Mouse (Mus musculus) heart, embryonic 11.5 days (tissue): ENCODE measurements at regions not wholly inside any gene's neighbourhood (a gene's known extent, or its start where the extent isn't known, plus 50 kb on each side); places are given as distances from the start of the nearest gene placed in this dataset.

Experiments used
- ATAC-seq: fragments of 200-750 bp; cut with Nextera tagmentation; replicated peaks from 2 replicates; pipeline ENCODE4 v1.8.0; 2017; ENCODE audit warnings: moderate library complexity; ENCODE audit not compliant: insufficient number of reproducible peaks, low FRiP score, low TSS enrichment
- H3K27ac ChIP-seq: fragments of 300-500 bp; sonication (generic); 2 replicates; pipeline ENCODE4 v1.5.1; 2014; ENCODE audit warnings: mild to moderate bottlenecking, low read depth, low read length
- H3K27me3 ChIP-seq: fragments of 300-500 bp; sonication (generic); 2 replicates; pipeline ENCODE4 v1.6.1; 2014; ENCODE audit warnings: mild to moderate bottlenecking, low read length, mixed read lengths; ENCODE audit not compliant: control insufficient read depth, insufficient read depth
- H3K36me3 ChIP-seq: fragments of 300-500 bp; sonication (generic); 2 replicates; pipeline ENCODE4 v1.6.1; 2014; ENCODE audit warnings: mild to moderate bottlenecking, low read length, moderate library complexity, mixed read lengths; ENCODE audit not compliant: control insufficient read depth, insufficient read depth
- H3K4me1 ChIP-seq: fragments of 300-500 bp; sonication (generic); 2 replicates; pipeline ENCODE4 v1.6.1; 2014; ENCODE audit warnings: low read length; ENCODE audit not compliant: control insufficient read depth, insufficient read depth
- H3K4me2 ChIP-seq: fragments of 300-500 bp; sonication (generic); 2 replicates; pipeline ENCODE4 v1.6.1; 2014; ENCODE audit warnings: mild to moderate bottlenecking, moderate library complexity
- H3K4me3 ChIP-seq: fragments of 300-500 bp; sonication (generic); 2 replicates; pipeline ENCODE4 v1.5.1; 2014; ENCODE audit warnings: low read depth, low read length
- H3K9ac ChIP-seq: fragments of 300-500 bp; sonication (generic); 2 replicates; pipeline ENCODE4 v1.6.1; 2014; ENCODE audit warnings: mild to moderate bottlenecking, low read depth, low read length, moderate library complexity
- H3K9me3 ChIP-seq: fragments of 300-500 bp; sonication (generic); replicated peaks from 2 replicates; pipeline ENCODE4 v1.6.1; 2016; ENCODE audit warnings: low read length; ENCODE audit not compliant: control insufficient read depth
- WGBS: fragments of 180-500 bp; shearing (Covaris S2); extraction: QIAGEN DNeasy Blood & Tissue Kit; methylation state at CpG from one replicate; pipeline ENCODE4 v1.1.7; 2014; ENCODE audit not compliant: insufficient replicate concordance; 5-methylcytosine and 5-hydroxymethylcytosine counted together

DNA sequence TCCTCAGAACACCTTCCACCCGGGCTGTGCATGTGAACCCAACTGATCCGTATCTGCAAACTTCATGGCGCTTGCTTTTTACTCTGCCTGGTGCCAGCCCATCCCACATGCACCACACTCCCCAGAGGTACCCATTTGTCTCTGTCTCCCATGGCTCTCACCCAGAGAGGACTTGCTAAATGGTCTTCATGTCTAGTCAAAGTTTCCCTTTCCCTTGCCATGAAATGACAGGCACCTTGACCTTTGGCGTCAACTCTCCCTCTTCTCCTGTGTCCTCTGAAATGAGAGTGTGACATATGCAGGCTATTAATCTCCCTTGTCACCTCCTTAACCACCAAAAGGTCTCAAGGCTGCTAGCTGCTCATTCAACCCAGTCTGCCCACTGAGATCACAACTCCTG, 373.2 kb upstream of the Fam19a5 start:
- Histone ChIP-seq H3K4me3 (no peak overlapping the region), H3K4me2 (no peak overlapping the region), H3K27me3 (no peaks in the 10 kb centered on the region), H3K9ac (no peak overlapping the region), H3K4me1 (no peaks in the 10 kb centered on the region), H3K36me3 (no peaks in the 10 kb centered on the region), H3K9me3 (no peaks in the 10 kb centered on the region), H3K27ac (no peak overlapping the region)
- no peak for ATAC-seq
- WGBS: 39% methylated on average over 4 of the region's 4 CpGs

DNA sequence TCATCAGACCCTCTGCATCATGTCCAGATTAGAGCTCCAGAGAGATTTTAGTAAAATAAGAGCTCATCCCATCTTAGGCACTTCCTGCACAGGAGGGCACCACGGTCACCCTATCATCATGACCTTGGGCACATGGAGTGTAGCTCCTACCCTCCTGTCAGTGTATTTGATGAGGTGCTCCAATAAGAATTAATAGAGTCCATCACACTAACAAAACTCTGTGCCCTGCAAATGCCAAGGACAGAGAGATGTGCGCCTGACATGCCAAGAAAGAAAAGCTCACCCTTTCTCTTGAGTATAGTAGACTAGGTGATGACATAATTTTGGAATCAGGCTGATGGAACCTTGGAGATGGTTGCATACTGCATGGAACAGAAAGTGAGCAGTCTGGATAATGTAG, 371.0 kb upstream of the Fam19a5 start:
- H3K27me3 ChIP-seq: no peaks in the 10 kb centered on the region
- H3K4me2 ChIP-seq: no peak overlapping the region
- no peaks in the 10 kb centered on the region for H3K36me3 ChIP-seq
- no peaks in the 10 kb centered on the region for H3K9me3 ChIP-seq
- H3K9ac ChIP-seq: no peak overlapping the region
- no peak for ATAC-seq
- no peaks in the 10 kb centered on the region for H3K4me1 ChIP-seq
- H3K4me3 ChIP-seq: no peak overlapping the region
- no peak overlapping the region for H3K27ac ChIP-seq
- WGBS: 81% methylated on average over 2 of the region's 2 CpGs

DNA sequence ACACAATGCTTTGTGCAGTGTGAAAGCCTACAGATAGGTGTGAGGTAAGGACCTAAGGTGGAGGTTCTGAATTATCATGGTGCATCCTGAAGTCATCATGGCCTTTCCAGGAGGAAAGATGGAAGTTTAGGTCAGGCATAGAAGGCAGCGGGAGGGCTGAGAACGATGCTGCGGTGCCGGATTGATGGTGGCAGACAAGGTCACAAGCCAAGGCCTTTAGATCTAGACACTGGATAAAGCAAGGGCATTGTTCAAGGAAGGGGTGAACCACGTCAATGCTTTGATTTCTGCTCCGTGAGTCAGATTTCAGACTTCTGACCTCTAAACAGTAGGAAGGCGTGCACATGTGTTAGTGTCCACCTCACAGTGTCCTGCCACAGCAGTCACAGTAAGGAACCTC, 365.5 kb upstream of the Fam19a5 start:
- no peak overlapping the region for H3K4me2 ChIP-seq
- H3K27ac ChIP-seq: no peak overlapping the region
- H3K27me3 ChIP-seq: no peaks in the 10 kb centered on the region
- no peak for ATAC-seq
- 83% methylated on average over 7 of the region's 7 CpGs for WGBS
- H3K9ac ChIP-seq: no peak overlapping the region
- H3K4me1 ChIP-seq: no peaks in the 10 kb centered on the region
- H3K9me3 ChIP-seq: no peaks in the 10 kb centered on the region
- no peaks in the 10 kb centered on the region for H3K36me3 ChIP-seq
- H3K4me3 ChIP-seq: no peak overlapping the region

DNA sequence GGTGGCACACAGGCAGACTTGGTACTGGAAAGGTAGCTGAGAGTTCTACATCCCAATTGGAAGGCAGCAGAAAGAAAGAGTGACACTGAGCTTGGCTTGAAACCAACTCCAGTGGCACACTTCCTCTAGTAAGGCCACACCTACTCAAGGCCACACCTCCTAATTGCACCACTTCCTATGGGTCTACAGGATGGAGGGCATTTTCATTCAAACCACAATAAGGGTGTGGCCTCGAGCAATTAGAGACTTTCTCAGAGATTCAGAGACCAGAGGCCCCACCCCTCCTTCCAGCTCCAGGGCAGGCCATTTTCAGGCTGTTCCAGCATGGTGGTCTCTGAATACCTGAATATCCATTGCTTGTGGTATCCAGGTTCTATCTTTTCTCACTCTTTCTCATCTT, 363.3 kb upstream of the Fam19a5 start:
- no peaks in the 10 kb centered on the region for H3K36me3 ChIP-seq
- 71% methylated on average over 1 of the region's 1 CpGs for WGBS
- H3K27me3 ChIP-seq: no peaks in the 10 kb centered on the region
- H3K4me1 ChIP-seq: no peaks in the 10 kb centered on the region
- no peaks in the 10 kb centered on the region for H3K9me3 ChIP-seq
- H3K4me3 ChIP-seq: no peak overlapping the region
- H3K9ac ChIP-seq: no peak overlapping the region
- no peak overlapping the region for H3K27ac ChIP-seq
- no peak for ATAC-seq
- no peak overlapping the region for H3K4me2 ChIP-seq

DNA sequence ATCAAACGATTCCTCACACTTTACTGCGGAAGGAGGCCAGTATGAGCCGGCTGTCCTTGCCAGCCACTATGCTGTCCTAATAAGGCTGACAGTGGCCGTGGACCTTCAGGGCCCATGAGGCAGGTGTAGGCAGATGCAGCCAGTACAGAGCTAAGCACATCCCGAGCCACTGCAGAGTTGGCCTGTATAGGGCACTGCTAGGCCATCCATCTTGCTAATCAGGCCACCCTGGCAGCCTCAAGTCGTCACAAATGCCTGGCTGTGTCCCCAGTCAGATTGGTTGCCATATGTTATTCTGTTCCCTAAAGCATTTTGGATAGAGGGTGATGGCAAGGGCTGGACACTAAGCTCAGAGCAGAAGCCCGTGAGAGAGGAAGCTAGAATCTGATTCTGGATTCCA, 359.9 kb upstream of the Fam19a5 start:
- no peaks in the 10 kb centered on the region for H3K4me1 ChIP-seq
- no peaks in the 10 kb centered on the region for H3K27me3 ChIP-seq
- no peak overlapping the region for H3K4me2 ChIP-seq
- H3K9me3 ChIP-seq: no peaks in the 10 kb centered on the region
- 65% methylated on average over 7 of the region's 7 CpGs for WGBS
- no peak overlapping the region for H3K27ac ChIP-seq
- H3K4me3 ChIP-seq: no peak overlapping the region
- ATAC-seq: no peak
- H3K36me3 ChIP-seq: no peaks in the 10 kb centered on the region
- no peak overlapping the region for H3K9ac ChIP-seq

DNA sequence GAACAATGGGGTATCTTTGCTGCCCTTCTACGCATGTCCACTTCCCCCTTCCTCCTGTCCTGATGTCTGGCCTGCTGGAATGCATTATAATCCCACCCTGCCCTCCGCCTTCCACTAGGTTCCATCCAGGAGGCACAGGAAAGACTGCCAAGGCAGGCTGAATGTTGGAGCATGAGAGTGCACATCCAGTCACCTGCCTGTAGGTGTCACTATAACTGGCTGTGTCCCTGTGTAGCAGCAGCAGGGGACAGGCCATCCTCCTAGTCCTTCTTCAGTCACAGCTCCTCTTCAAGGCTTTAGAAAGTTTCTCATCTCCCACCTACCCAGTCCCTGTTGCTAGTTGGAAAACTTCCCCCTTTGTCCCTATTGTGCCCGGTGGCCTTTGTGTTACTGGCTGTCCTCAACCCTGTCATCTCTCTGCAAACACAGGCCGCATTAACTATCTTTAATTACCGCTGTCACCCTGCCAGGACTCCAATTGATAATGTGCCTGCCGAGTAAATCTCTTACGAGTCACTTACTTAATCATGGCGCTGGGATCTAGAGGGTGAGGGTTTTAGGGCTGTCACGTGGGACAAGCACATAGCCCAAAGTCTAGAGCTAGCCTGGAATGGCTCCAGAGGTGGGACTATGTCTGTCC, 355.2 kb upstream of the Fam19a5 start:
- no peak for ATAC-seq
- WGBS: 69% methylated on average over 9 of the region's 9 CpGs
- H3K9me3 ChIP-seq: no peaks in the 10 kb centered on the region

DNA sequence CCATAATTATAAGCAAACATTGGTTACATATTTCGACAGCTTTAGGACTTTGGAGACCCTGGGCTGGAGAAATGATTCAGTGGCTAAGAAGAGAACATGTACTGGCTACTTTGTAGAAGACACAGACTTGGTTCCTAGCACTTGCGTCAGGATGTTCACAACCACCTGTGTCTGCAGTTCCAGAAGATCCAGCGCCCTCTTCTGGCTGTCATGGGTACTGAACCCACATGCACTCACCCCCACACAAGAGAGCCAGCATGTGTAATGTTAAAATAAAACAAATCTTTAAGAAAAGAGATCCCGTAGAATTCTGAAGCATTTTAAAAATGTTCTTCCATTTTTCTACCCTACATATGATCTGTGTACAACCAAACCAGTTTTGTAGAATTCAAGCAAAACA, 352.2 kb upstream of the Fam19a5 start:
- ATAC-seq: no peak

More for the DNA sequence above, 355.2 kb upstream of the Fam19a5 start:
- Histone ChIP-seq H3K4me1 (no peaks in the 10 kb centered on the region), H3K4me3 (no peak overlapping the region), H3K4me2 (no peak overlapping the region), H3K36me3 (no peaks in the 10 kb centered on the region), H3K27me3 (no peaks in the 10 kb centered on the region), H3K27ac (no peak overlapping the region), H3K9ac (no peak overlapping the region)

DNA sequence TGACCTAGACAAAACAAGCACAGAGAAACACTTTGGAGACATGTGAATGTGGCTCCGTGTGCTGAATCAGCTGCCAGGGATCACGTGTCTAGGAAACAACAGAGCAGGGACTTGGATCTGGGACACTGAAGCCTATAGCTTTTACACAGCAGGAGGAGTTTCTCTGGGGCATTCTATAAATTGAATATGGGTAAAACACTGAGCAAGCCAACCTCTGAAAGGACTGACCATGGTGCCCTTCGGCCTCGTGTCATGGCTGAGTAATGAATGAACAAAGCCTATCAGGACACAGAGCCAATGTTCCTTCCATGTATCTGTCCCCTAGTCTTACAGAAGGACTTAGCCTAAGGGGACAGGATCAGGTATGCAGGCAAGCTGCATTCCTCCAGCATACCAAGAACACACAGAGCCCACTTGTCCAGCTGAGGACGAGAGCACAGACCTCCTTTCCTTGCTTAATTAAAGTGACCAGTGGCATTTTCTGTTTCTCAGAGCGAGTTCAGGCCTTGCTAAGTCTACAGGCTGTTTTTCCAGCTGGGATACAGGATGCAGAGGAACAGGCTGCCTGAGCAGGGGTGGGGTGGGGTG, 347.7 kb upstream of the Fam19a5 start:
- H3K36me3 ChIP-seq: no peaks in the 10 kb centered on the region
- H3K9me3 ChIP-seq: no peaks in the 10 kb centered on the region
- H3K4me2 ChIP-seq: no peak overlapping the region
- no peak for ATAC-seq
- no peak overlapping the region for H3K27ac ChIP-seq
- H3K4me1 ChIP-seq: no peaks in the 10 kb centered on the region
- no peaks in the 10 kb centered on the region for H3K27me3 ChIP-seq
- H3K9ac ChIP-seq: no peak overlapping the region
- H3K4me3 ChIP-seq: no peak overlapping the region
- 65% methylated on average over 6 of the region's 6 CpGs for WGBS

More for the DNA sequence above, 352.2 kb upstream of the Fam19a5 start:
- Histone ChIP-seq H3K9me3 (no peaks in the 10 kb centered on the region), H3K4me2 (no peak overlapping the region), H3K4me1 (no peaks in the 10 kb centered on the region), H3K27ac (no peak overlapping the region), H3K36me3 (no peaks in the 10 kb centered on the region), H3K4me3 (no peak overlapping the region), H3K9ac (no peak overlapping the region), H3K27me3 (no peaks in the 10 kb centered on the region)
- 69% methylated on average over 4 of the region's 4 CpGs for WGBS

DNA sequence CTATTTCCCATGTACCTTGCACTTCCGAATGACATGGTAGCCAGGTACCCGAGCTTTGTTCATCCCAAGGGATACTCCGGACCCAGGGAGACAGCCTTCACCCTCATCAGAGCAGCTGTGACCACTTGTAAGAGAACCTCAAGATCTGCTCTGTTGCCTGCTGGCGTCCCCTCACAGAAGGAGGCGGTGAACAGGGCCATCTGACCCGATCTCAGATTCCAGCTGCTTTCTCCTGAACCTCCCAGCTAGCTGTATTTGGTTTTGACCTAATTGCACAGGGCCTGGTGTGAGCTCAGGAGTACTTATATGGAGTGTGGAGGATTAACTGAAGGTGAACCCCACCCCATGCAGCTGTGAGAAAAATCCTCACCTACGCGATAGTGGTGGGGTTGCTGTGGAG, 344.5 kb upstream of the Fam19a5 start:
- H3K27ac ChIP-seq: no peak overlapping the region
- H3K4me2 ChIP-seq: no peak overlapping the region
- 80% methylated on average over 8 of the region's 8 CpGs for WGBS
- no peaks in the 10 kb centered on the region for H3K36me3 ChIP-seq
- H3K9ac ChIP-seq: no peak overlapping the region
- H3K4me3 ChIP-seq: no peak overlapping the region
- no peak for ATAC-seq
- no peaks in the 10 kb centered on the region for H3K9me3 ChIP-seq
- no peaks in the 10 kb centered on the region for H3K4me1 ChIP-seq
- H3K27me3 ChIP-seq: no peaks in the 10 kb centered on the region
